Mouse (Mus musculus): Measurements from ENCODE around the gene Zbtb37. TPM values are rescaled to one million over a fixed set of nuclear protein-coding genes. Genes with fewer than 3 reads are reported as not detected.

The Zbtb37 gene
- total RNA-seq, 2 experiments from 2014 or later: 26.4 to 29.5 TPM

GRCm38 (mm10) chr1:160980021-160980420 is 54.6 kb downstream of the Zbtb37 start:
- DNase-seq (ENCODE audit: low spot score in 2 of 2): no peak

GRCm38 (mm10) chr1:160978071-160978735 is 56.4 kb downstream of the Zbtb37 start, which contains the start of gene Serpinc1:
TSS of gene Serpinc1 (plus strand) at chr1:160978585.
- no peak for DNase-seq (ENCODE audit: low spot score in 2 of 2)

- no peak for DNase-seq (ENCODE audit: low spot score in 2 of 2)
Measured at GRCm38 (mm10) chr1:160968643-160969042, 66.0 kb downstream of the Zbtb37 start.

- no peak for DNase-seq (ENCODE audit: low spot score in 2 of 2)
Measured at GRCm38 (mm10) chr1:160967268-160967667, 67.4 kb downstream of the Zbtb37 start.

GRCm38 (mm10) chr1:160963199-160963598 is 71.5 kb downstream of the Zbtb37 start:
- DNase-seq (ENCODE audit: low spot score in 2 of 2): no peak

Other genes with a start within 250 kb of the Zbtb37 start
- gene Rabgap1l, start 241.6 kb downstream of the Zbtb37 start, total RNA-seq (2021): 10 to 100 TPM; 28.0 to 34.7 TPM
- 10 to 100 TPM; 46.0 to 47.7 TPM for gene Rc3h1, start 128.4 kb downstream of the Zbtb37 start, total RNA-seq (2021)
- 100 to 1,000 TPM in 1 of 2 experiments, 10 to 100 TPM in 1; 10.2 to 294 TPM for gene Serpinc1, start 56.3 kb downstream of the Zbtb37 start, total RNA-seq (2021)
- 10 to 100 TPM; 30.2 to 31.0 TPM for gene Dars2, start 35.8 kb upstream of the Zbtb37 start, total RNA-seq (2021)
- 10 to 100 TPM in 1 of 2 experiments, 1 to 10 TPM in 1; 9.6 to 10.2 TPM for gene Cenpl, start 35.9 kb upstream of the Zbtb37 start, total RNA-seq (2021)
- 10 to 100 TPM; 22.2 to 22.3 TPM for gene Klhl20, start 96.7 kb upstream of the Zbtb37 start, total RNA-seq (2021)
- 1 to 10 TPM; 3.8 to 5.0 TPM for gene Ankrd45, start 107.8 kb upstream of the Zbtb37 start, total RNA-seq (2021)
- not detected for gene Tex50, start 124.5 kb upstream of the Zbtb37 start, total RNA-seq (2021)
- gene Prdx6, start 216.4 kb upstream of the Zbtb37 start, total RNA-seq (2021): 100 to 1,000 TPM; 369 to 400 TPM